ENCODE assay signal across 9 mouse cellular contexts in genomic region chr7:132570071-132570470, GRCm38 (mm10). TPM values are rescaled to one million over a fixed set of nuclear protein-coding genes. Genes with fewer than 3 reads are reported as not detected.
DNase-seq lines count a peak whose midpoint lies in the region; ATAC-seq and TF ChIP-seq lines count a peak whose summit lies in the region.
"Had no signal": no experiment of that assay in that cellular context is flagged by ENCODE, and none has a peak within 500 bp of the region (broad histone marks: within the 10 kb centered on the region; RNA-seq: fewer than 3 reads in every experiment).

No protein-coding gene starts in this region.

- no peaks in the 10 kb centered on the region for H3K4me1 ChIP-seq in midbrain, embryonic 14.5 days (ENCODE audit: control insufficient read depth, insufficient read depth, low read length)
- peaks cover 5% of the 10 kb centered on the region for H3K4me1 ChIP-seq in midbrain, embryonic 11.5 days (ENCODE audit: control insufficient read depth, insufficient read depth, low read length)
- H3K4me1 ChIP-seq in intestine, embryonic 15.5 days (replicated peaks) = peaks cover 14% of the 10 kb centered on the region; the same call in 1 of the 2 replicates
- H3K4me1 ChIP-seq in small intestine, adult 2 months (ENCODE audit: control insufficient read depth, insufficient read depth, insufficient read length, low read length) = peaks cover 19% of the 10 kb centered on the region

- peaks cover 10% of the 10 kb centered on the region; the same call in 1 of the 2 replicates for H3K36me3 ChIP-seq in midbrain, embryonic 14.5 days (ENCODE audit: control insufficient read depth, insufficient read depth, low read length)
- H3K36me3 ChIP-seq in midbrain, embryonic 11.5 days (ENCODE audit: control insufficient read depth, insufficient read depth, low read length) = no peaks in the 10 kb centered on the region
- peaks cover 10% of the 10 kb centered on the region for H3K36me3 ChIP-seq in intestine, embryonic 15.5 days
- H3K36me3 ChIP-seq in small intestine, adult 2 months (ENCODE audit: control insufficient read depth, insufficient read depth, low read length) = peaks cover 27% of the 10 kb centered on the region

- no peak for TF ChIP-seq CTCF in small intestine, adult 2 months (IDR thresholded peaks at IDR 0.05; ENCODE audit: extremely low read depth, insufficient read length, insufficient replicate concordance, low read depth, low read length)

- no peak overlapping the region for H3K4me2 ChIP-seq in midbrain, embryonic 14.5 days (ENCODE audit: low read length)
- H3K4me2 ChIP-seq in midbrain, embryonic 11.5 days = no peak overlapping the region
- H3K4me2 ChIP-seq in intestine, embryonic 15.5 days (replicated peaks) = peak overlapping the region; percentile 32

- no peaks in the 10 kb centered on the region for H3K9me3 ChIP-seq in midbrain, embryonic 14.5 days (ENCODE audit: control insufficient read depth, low read length)
- H3K9me3 ChIP-seq in midbrain, embryonic 11.5 days (ENCODE audit: control insufficient read depth, low read length) = no peaks in the 10 kb centered on the region
- H3K9me3 ChIP-seq in intestine, embryonic 15.5 days = no peaks in the 10 kb centered on the region

- peak; percentile 36 for DNase-seq in cerebellum, adult 11-12 months
- peak; percentile 5 for DNase-seq in midbrain, embryonic 14.5 days
- DNase-seq in midbrain, embryonic 11.5 days (ENCODE audit: low spot score, missing footprints) = no peak
- no peak for DNase-seq in neural tube, embryonic 10.5 days (ENCODE audit: extremely low spot score, low spot score)
- DNase-seq in lung, postnatal 36 days = no peak

- H3K27ac ChIP-seq in midbrain, embryonic 14.5 days (replicated peaks; ENCODE audit: low read depth, low read length) = no peak overlapping the region
- H3K27ac ChIP-seq in midbrain, embryonic 11.5 days (ENCODE audit: low read depth, low read length) = no peak overlapping the region
- peak overlapping the region; percentile 44 for H3K27ac ChIP-seq in intestine, embryonic 15.5 days
- peak overlapping the region; percentile 67 for H3K27ac ChIP-seq in small intestine, adult 2 months (ENCODE audit: insufficient read depth, low read depth, low read length)

- no peak overlapping the region for H3K9ac ChIP-seq in midbrain, embryonic 14.5 days (replicated peaks; ENCODE audit: low read length)
- H3K9ac ChIP-seq in midbrain, embryonic 11.5 days (ENCODE audit: low read length) = no peak overlapping the region
- no peak overlapping the region for H3K9ac ChIP-seq in intestine, embryonic 15.5 days

- no peaks in the 10 kb centered on the region for H3K27me3 ChIP-seq in midbrain, embryonic 14.5 days (ENCODE audit: control insufficient read depth, insufficient read depth, low read length)
- H3K27me3 ChIP-seq in midbrain, embryonic 11.5 days (ENCODE audit: control insufficient read depth, insufficient read depth, low read length) = no peaks in the 10 kb centered on the region
- H3K27me3 ChIP-seq in intestine, embryonic 15.5 days (replicated peaks) = no peaks in the 10 kb centered on the region
- H3K27me3 ChIP-seq in small intestine, adult 2 months (ENCODE audit: control insufficient read depth, insufficient read depth, low read length) = no peaks in the 10 kb centered on the region

- H3K4me3 ChIP-seq in midbrain, embryonic 14.5 days (replicated peaks; ENCODE audit: low read depth, low read length) = no peak overlapping the region
- H3K4me3 ChIP-seq in midbrain, embryonic 11.5 days (ENCODE audit: low read depth, low read length) = no peak overlapping the region
- no peak overlapping the region; the same call in 1 of the 2 replicates for H3K4me3 ChIP-seq in intestine, embryonic 15.5 days (replicated peaks)
- peak overlapping the region; percentile 39 for H3K4me3 ChIP-seq in small intestine, adult 2 months (ENCODE audit: low read depth, low read length)

- ATAC-seq in cerebellum, adult (ENCODE audit: insufficient number of reproducible peaks, low FRiP score, low TSS enrichment) = no peak
- no peak for ATAC-seq in midbrain, embryonic 14.5 days (ENCODE audit: low FRiP score, low TSS enrichment)
- no peak for ATAC-seq in midbrain, embryonic 11.5 days (ENCODE audit: low FRiP score)
- ATAC-seq in intestine, embryonic 15.5 days = peak; percentile 69

- no peak; the same call in 1 of the 2 replicates for TF ChIP-seq POLR2A in small intestine, adult 2 months (IDR thresholded peaks at IDR 0.05; ENCODE audit: low read depth, low read length)

- 87% methylated on average over 5 of the region's 5 CpGs for WGBS in midbrain, embryonic 14.5 days
- 88% methylated on average over 5 of the region's 5 CpGs for WGBS in midbrain, embryonic 11.5 days
- WGBS in intestine, embryonic 15.5 days = 62% methylated on average over 5 of the region's 5 CpGs
- 30% methylated on average over 5 of the region's 5 CpGs for WGBS in small intestine, adult 2 months

RNA-seq across cellular contexts. Expression of gene Oat, which starts 6.1 kb away (rescaled TPM):
- polyA plus RNA-seq in midbrain, embryonic 14.5 days (2014; fragmentation: Nextera tagmentation; extraction: Ambion mirVana) = 75.5 and 88.2 TPM in 2 replicates
- polyA plus RNA-seq in midbrain, embryonic 11.5 days (2014; fragmentation: Nextera tagmentation; extraction: Ambion mirVana) = 145 and 152 TPM in 2 replicates
- 1,488 and 1,505 TPM in 2 replicates for polyA plus RNA-seq in intestine, embryonic 15.5 days (2015; fragmentation: Nextera tagmentation; extraction: Ambion mirVana)
- polyA plus RNA-seq in small intestine, adult 2 months (2012; rRNA removed) = 37.4 and 251 TPM in 2 replicates

RNA-seq across cellular contexts. Expression of gene Nkx1-2, which starts 29.4 kb away (rescaled TPM):
- 0.74 and 0.82 TPM in 2 replicates for polyA plus RNA-seq in midbrain, embryonic 14.5 days (2014; fragmentation: Nextera tagmentation; extraction: Ambion mirVana)
- 4.4 and 4.5 TPM in 2 replicates for polyA plus RNA-seq in midbrain, embryonic 11.5 days (2014; fragmentation: Nextera tagmentation; extraction: Ambion mirVana)
- polyA plus RNA-seq in intestine, embryonic 15.5 days (2015; fragmentation: Nextera tagmentation; extraction: Ambion mirVana) = 0.75 and 0.82 TPM in 2 replicates
- polyA plus RNA-seq in small intestine, adult 2 months (2012; rRNA removed) = 0.04 and 0.24 TPM in 2 replicates
- polyA plus RNA-seq: stomach, embryonic 14.5 days had no signal

RNA-seq across cellular contexts. Expression of gene Lhpp, which starts 40.4 kb away (rescaled TPM):
- 35.9 and 41.1 TPM in 2 replicates for polyA plus RNA-seq in midbrain, embryonic 14.5 days (2014; fragmentation: Nextera tagmentation; extraction: Ambion mirVana)
- 18.3 and 20.8 TPM in 2 replicates for polyA plus RNA-seq in midbrain, embryonic 11.5 days (2014; fragmentation: Nextera tagmentation; extraction: Ambion mirVana)
- polyA plus RNA-seq in intestine, embryonic 15.5 days (2015; fragmentation: Nextera tagmentation; extraction: Ambion mirVana) = 40.4 and 41.5 TPM in 2 replicates
- polyA plus RNA-seq in small intestine, adult 2 months (2012; rRNA removed) = 8.2 and 36.1 TPM in 2 replicates

Comparison
In these comparisons a context has a peak if more than half of its experiments do, and no peak if none do; other contexts are left out.
1. DNase-seq: peak in cerebellum, adult 11-12 months (single experiment) and midbrain, embryonic 14.5 days (single experiment); none in midbrain, embryonic 11.5 days (single experiment), neural tube, embryonic 10.5 days (single experiment) and lung, postnatal 36 days (single experiment).
2. H3K27ac ChIP-seq: peak in intestine, embryonic 15.5 days (single experiment) and small intestine, adult 2 months (single experiment); none in midbrain, embryonic 14.5 days (single experiment) and midbrain, embryonic 11.5 days (single experiment).